Mouse (Mus musculus) kidney, postnatal 0 days (tissue): ENCODE measurements around the gene 3110082I17Rik. TPM values are rescaled to one million over a fixed set of nuclear protein-coding genes. Genes with fewer than 3 reads are reported as not detected.

Experiments used
- ATAC-seq: fragments of 200-750 bp; cut with Nextera tagmentation; replicated peaks from 2 replicates; pipeline ENCODE4 v1.8.0; 2017; ENCODE audit warnings: low read depth, moderate number of reproducible peaks, moderate TSS enrichment, moderate library complexity; ENCODE audit not compliant: low FRiP score
- DNase-seq: peaks from one replicate; pipeline ENCODE4 v3.0.0-alpha.2; 2016; ENCODE audit warnings: low spot score
- H3K27ac ChIP-seq: fragments of 300-500 bp; sonication (generic); 2 replicates; pipeline ENCODE4 v1.5.1; 2014; ENCODE audit warnings: mild to moderate bottlenecking
- H3K27me3 ChIP-seq: fragments of 300-500 bp; sonication (generic); 2 replicates; pipeline ENCODE4 v1.6.1; 2014; ENCODE audit warnings: low read length, mixed read lengths; ENCODE audit not compliant: insufficient read depth
- H3K36me3 ChIP-seq: fragments of 300-500 bp; sonication (generic); 2 replicates; pipeline ENCODE4 v1.6.1; 2014; ENCODE audit warnings: low read length, mixed read lengths; ENCODE audit not compliant: insufficient read depth
- H3K4me1 ChIP-seq: fragments of 300-500 bp; sonication (generic); replicated peaks from 2 replicates; pipeline ENCODE4 v1.6.1; 2014; ENCODE audit warnings: antibody characterized with exemption, low read length, mixed read lengths; ENCODE audit not compliant: insufficient read depth
- H3K4me2 ChIP-seq: fragments of 300-500 bp; sonication (generic); 2 replicates; pipeline ENCODE4 v1.6.1; 2014; ENCODE audit warnings: mild to moderate bottlenecking, low read length, moderate library complexity, mixed read lengths
- H3K4me3 ChIP-seq: fragments of 300-500 bp; sonication (generic); replicated peaks from 2 replicates; pipeline ENCODE4 v1.5.1; 2014; ENCODE audit warnings: low read depth, low read length
- H3K9ac ChIP-seq: fragments of 300-500 bp; sonication (generic); 2 replicates; pipeline ENCODE4 v1.6.1; 2014; ENCODE audit warnings: low read depth, low read length
- H3K9me3 ChIP-seq: fragments of 300-500 bp; sonication (generic); replicated peaks from 2 replicates; pipeline ENCODE4 v1.6.1; 2016; ENCODE audit warnings: low read length, inconsistent platforms, mixed read lengths
- CTCF ChIP-seq: IDR thresholded peaks from 2 replicates; pipeline ENCODE4 v1.5.1; 2016; ENCODE audit warnings: antibody characterized with exemption, low read depth, mild to moderate bottlenecking, moderate library complexity
- WGBS: fragments of 180-500 bp; shearing (Covaris S2); extraction: QIAGEN DNeasy Blood & Tissue Kit; methylation state at CpG from one replicate; pipeline ENCODE4 v1.1.7; 2014; 5-methylcytosine and 5-hydroxymethylcytosine counted together
- polyA plus RNA-seq: library from polyadenylated mRNA; unstranded; fragments of >200 nt; fragmentation: Nextera tagmentation; extraction: Ambion mirVana; gene quantifications from 2 replicates; pipeline ENCODE4 v1.2.1, GENCODE M21; 2015

3110082I17Rik gene
- polyA plus RNA-seq, 1 experiment from 2014 or later, result 25.6 TPM

- 60% methylated on average over 7 of the region's 7 CpGs for whole genome bisulfite sequencing
- ATAC-seq, result 0 out of 2 replicates have a peak, but pooled peaks have one; percentile 52
- H3K36me3 ChIP-seq, result no peaks in the 10 kb centered on the region
- H3K4me2 ChIP-seq, result no peak overlapping the region
- no peak for TF ChIP-seq CTCF
- DNase-seq, result no peak
- 0 out of 2 replicates have a peak overlapping the region, but pooled peaks have one; percentile 36 for H3K27ac ChIP-seq
- H3K27me3 ChIP-seq, result no peaks in the 10 kb centered on the region
- H3K9ac ChIP-seq, result no peak overlapping the region
- H3K9me3 ChIP-seq, result no peaks in the 10 kb centered on the region
- H3K4me1 ChIP-seq, result peaks cover 25% of the 10 kb centered on the region; the same call in 1 of the 2 replicates
- H3K4me3 ChIP-seq, result no peak overlapping the region
Measured at GRCm38 (mm10) chr5:139405478-139405877, 54.8 kb downstream of the 3110082I17Rik start.

GRCm38 (mm10) chr5:139404801-139405401 lies 55.4 kb downstream of the 3110082I17Rik start, which contains the start of gene C130050O18Rik:
TSS of gene C130050O18Rik (plus strand) at chr5:139405280.
- 0 out of 2 replicates have a peak within 1 kb of the TSS, but pooled peaks have one; percentile 36 for H3K27ac ChIP-seq
- 86% methylated on average over 6 of the region's 6 CpGs for WGBS
- no peaks in the 10 kb centered on the region for H3K27me3 ChIP-seq
- H3K4me3 ChIP-seq, result no peak within 1 kb of the TSS
- ATAC-seq, result no peak
- no peaks in the 10 kb centered on the region for H3K36me3 ChIP-seq
- H3K4me2 ChIP-seq, result no peak within 1 kb of the TSS
- peaks cover 25% of the 10 kb centered on the region; the same call in 1 of the 2 replicates for H3K4me1 ChIP-seq
- no peak for DNase-seq
- no peaks in the 10 kb centered on the region for H3K9me3 ChIP-seq
- TF ChIP-seq CTCF, result no peak
- no peak within 1 kb of the TSS for H3K9ac ChIP-seq

GRCm38 (mm10) chr5:139403692-139404260 lies 56.6 kb downstream of the 3110082I17Rik start:
- H3K27me3 ChIP-seq, result no peaks in the 10 kb centered on the region
- H3K4me1 ChIP-seq, result peaks cover 15% of the 10 kb centered on the region; the same call in 1 of the 2 replicates
- no peak overlapping the region for H3K4me3 ChIP-seq
- no peak overlapping the region for H3K27ac ChIP-seq
- no peak overlapping the region for H3K9ac ChIP-seq
- DNase-seq (no peak), ATAC-seq (no peak)
- TF ChIP-seq CTCF, result no peak
- no peaks in the 10 kb centered on the region for H3K36me3 ChIP-seq
- H3K4me2 ChIP-seq, result no peak overlapping the region
- H3K9me3 ChIP-seq, result no peaks in the 10 kb centered on the region
- 81% methylated on average over 8 of the region's 8 CpGs for WGBS

GRCm38 (mm10) chr5:139402106-139402505 lies 58.2 kb downstream of the 3110082I17Rik start:
- TF ChIP-seq CTCF, result no peak
- Histone ChIP-seq H3K4me2 (no peak overlapping the region), H3K36me3 (no peaks in the 10 kb centered on the region), H3K27me3 (no peaks in the 10 kb centered on the region), H3K9me3 (no peaks in the 10 kb centered on the region), H3K27ac (no peak overlapping the region), H3K4me1 (peaks cover 8% of the 10 kb centered on the region; the same call in 1 of the 2 replicates), H3K9ac (no peak overlapping the region), H3K4me3 (no peak overlapping the region)
- WGBS, result 89% methylated on average over 2 of the region's 2 CpGs
- ATAC-seq (no peak), DNase-seq (no peak)

GRCm38 (mm10) chr5:139399991-139400390 lies 60.3 kb downstream of the 3110082I17Rik start:
- Histone ChIP-seq H3K27me3 (no peaks in the 10 kb centered on the region), H3K4me2 (no peak overlapping the region), H3K4me1 (peaks cover 5% of the 10 kb centered on the region; the same call in 1 of the 2 replicates), H3K4me3 (no peak overlapping the region), H3K9ac (no peak overlapping the region), H3K27ac (no peak overlapping the region), H3K36me3 (no peaks in the 10 kb centered on the region), H3K9me3 (no peaks in the 10 kb centered on the region)
- no peak for DNase-seq
- TF ChIP-seq CTCF, result no peak
- WGBS, result 70% methylated on average over 14 of the region's 14 CpGs
- no peak for ATAC-seq

- 81% methylated on average over 5 of the region's 5 CpGs for WGBS
- H3K4me2 ChIP-seq, result no peak overlapping the region
- no peak overlapping the region for H3K27ac ChIP-seq
- H3K27me3 ChIP-seq, result no peaks in the 10 kb centered on the region
- H3K9me3 ChIP-seq, result no peaks in the 10 kb centered on the region
- TF ChIP-seq CTCF, result no peak
- no peaks in the 10 kb centered on the region for H3K36me3 ChIP-seq
- H3K4me3 ChIP-seq, result no peak overlapping the region
- no peak for ATAC-seq
- H3K4me1 ChIP-seq, result peaks cover 5% of the 10 kb centered on the region; the same call in 1 of the 2 replicates
- H3K9ac ChIP-seq, result no peak overlapping the region
- no peak for DNase-seq
Measured at GRCm38 (mm10) chr5:139398786-139399185, 61.5 kb downstream of the 3110082I17Rik start.
